Mouse (Mus musculus): ENCODE data around the gene Prepl.

The Prepl gene

GRCm38 (mm10) chr17:85090120-85091099 is at the start of gene Prepl, which contains the start of gene Camkmt:
TSS of gene Prepl (minus strand) at chr17:85090241.
TSS of gene Camkmt (plus strand) at chr17:85090552.
- DNase-seq (ENCODE audit: low read depth, low spot score) = peak; percentile 100

GRCm38 (mm10) chr17:85138393-85138792 is 48.4 kb upstream of the Prepl start:
- no peak for DNase-seq (ENCODE audit: low read depth, low spot score)

GRCm38 (mm10) chr17:85116643-85117042 is 26.6 kb upstream of the Prepl start:
- peak; percentile 71 for DNase-seq (ENCODE audit: low read depth, low spot score)

GRCm38 (mm10) chr17:85113441-85113840 is 23.4 kb upstream of the Prepl start:
- DNase-seq (ENCODE audit: low read depth, low spot score) = no peak

GRCm38 (mm10) chr17:85110640-85111039 is 20.6 kb upstream of the Prepl start:
- no peak for DNase-seq (ENCODE audit: low read depth, low spot score)

- DNase-seq (ENCODE audit: low read depth, low spot score) = no peak
Measured at GRCm38 (mm10) chr17:85103310-85103709, 13.3 kb upstream of the Prepl start.

- no peak for DNase-seq (ENCODE audit: low read depth, low spot score)
Measured at GRCm38 (mm10) chr17:85101751-85102150, 11.7 kb upstream of the Prepl start.

- DNase-seq (ENCODE audit: low read depth, low spot score) = no peak
Measured at GRCm38 (mm10) chr17:85100232-85100631, 10.2 kb upstream of the Prepl start.

GRCm38 (mm10) chr17:85098677-85099323 is 8.8 kb upstream of the Prepl start:
- DNase-seq (ENCODE audit: low read depth, low spot score) = no peak

- no peak for DNase-seq (ENCODE audit: low read depth, low spot score)
Measured at GRCm38 (mm10) chr17:85096396-85096795, 6.4 kb upstream of the Prepl start.

- no peak for DNase-seq (ENCODE audit: low read depth, low spot score)
Measured at GRCm38 (mm10) chr17:85091762-85092161, 1.7 kb upstream of the Prepl start.

GRCm38 (mm10) chr17:85089621-85090020 is 420 bp downstream of the Prepl start:
- DNase-seq (ENCODE audit: low read depth, low spot score) = peak; percentile 51

- peak; percentile 69 for DNase-seq (ENCODE audit: low read depth, low spot score)
Measured at GRCm38 (mm10) chr17:85089011-85089410, 1.0 kb downstream of the Prepl start.

GRCm38 (mm10) chr17:85088401-85088800 is 1.6 kb downstream of the Prepl start:
- DNase-seq (ENCODE audit: low read depth, low spot score) = no peak

GRCm38 (mm10) chr17:85087591-85087990 is 2.5 kb downstream of the Prepl start:
- DNase-seq (ENCODE audit: low read depth, low spot score) = no peak

GRCm38 (mm10) chr17:85086501-85086900 is 3.5 kb downstream of the Prepl start:
- no peak for DNase-seq (ENCODE audit: low read depth, low spot score)

- no peak for DNase-seq (ENCODE audit: low read depth, low spot score)
Measured at GRCm38 (mm10) chr17:85085335-85085734, 4.7 kb downstream of the Prepl start.

GRCm38 (mm10) chr17:85080781-85081180 is 9.3 kb downstream of the Prepl start:
- DNase-seq (ENCODE audit: low read depth, low spot score) = no peak

GRCm38 (mm10) chr17:85079276-85079675 is 10.8 kb downstream of the Prepl start:
- no peak for DNase-seq (ENCODE audit: low read depth, low spot score)

GRCm38 (mm10) chr17:85074083-85074482 is 16.0 kb downstream of the Prepl start:
- DNase-seq (ENCODE audit: low read depth, low spot score) = peak; percentile 61

GRCm38 (mm10) chr17:85073214-85073613 is 16.8 kb downstream of the Prepl start:
- peak; percentile 58 for DNase-seq (ENCODE audit: low read depth, low spot score)

- DNase-seq (ENCODE audit: low read depth, low spot score) = no peak
Measured at GRCm38 (mm10) chr17:85072383-85072782, 17.7 kb downstream of the Prepl start.
